ENCODE assay signal across 9 mouse cellular contexts in genomic region chr11:72314151-72314895, GRCm38 (mm10). TPM values are rescaled to one million over a fixed set of nuclear protein-coding genes. Genes with fewer than 3 reads are reported as not detected.
DNase-seq lines count a peak whose midpoint lies in the region; ATAC-seq lines count a peak whose summit lies in the region.
"Had no signal": no experiment of that assay in that cellular context is flagged by ENCODE, and none has a peak within 500 bp of the region (broad histone marks: within the 10 kb centered on the region; RNA-seq: fewer than 3 reads in every experiment).

Gene Fbxo39, plus strand, starts transcription at chr11:72314444.

- H3K4me1 ChIP-seq in embryonic facial prominence, embryonic 10.5 days, result peaks cover 5% of the 10 kb centered on the region
- peaks cover 6% of the 10 kb centered on the region for H3K4me1 ChIP-seq in hindbrain, embryonic 13.5 days (replicated peaks)
- H3K4me1 ChIP-seq in midbrain, embryonic 15.5 days, result no peaks in the 10 kb centered on the region

- peak; percentile 24 to 40 for DNase-seq in layer of hippocampus, adult 18-20 months (ENCODE audit: low spot score in 2 of 2)
- DNase-seq in layer of hippocampus, postnatal 25 days (ENCODE audit: extremely low spot score in 1 of 2, low spot score in 1 of 2), result no peak
- DNase-seq in embryonic facial prominence, embryonic 10.5 days (ENCODE audit: low spot score), result peak; percentile 31
- DNase-seq in gastrocnemius, postnatal 36 days, result no peak
- DNase-seq in adrenal gland, adult 18-20 months (ENCODE audit: low spot score in 2 of 2), result no peak
- DNase-seq in thymus, postnatal 25 days, result no peak

- H3K36me3 ChIP-seq in embryonic facial prominence, embryonic 10.5 days (replicated peaks), result no peaks in the 10 kb centered on the region
- no peaks in the 10 kb centered on the region for H3K36me3 ChIP-seq in hindbrain, embryonic 13.5 days
- no peaks in the 10 kb centered on the region for H3K36me3 ChIP-seq in midbrain, embryonic 15.5 days (replicated peaks)

- H3K9me3 ChIP-seq in embryonic facial prominence, embryonic 10.5 days, result no peaks in the 10 kb centered on the region
- H3K9me3 ChIP-seq in hindbrain, embryonic 13.5 days, result no peaks in the 10 kb centered on the region
- no peaks in the 10 kb centered on the region for H3K9me3 ChIP-seq in midbrain, embryonic 15.5 days

- peaks cover 41% of the 10 kb centered on the region for H3K27me3 ChIP-seq in embryonic facial prominence, embryonic 10.5 days (replicated peaks; ENCODE audit: low read depth, poor library complexity, severe bottlenecking)
- peaks cover 45% of the 10 kb centered on the region for H3K27me3 ChIP-seq in hindbrain, embryonic 13.5 days
- H3K27me3 ChIP-seq in midbrain, embryonic 15.5 days (replicated peaks), result peaks cover 21% of the 10 kb centered on the region

- H3K4me3 ChIP-seq in embryonic facial prominence, embryonic 10.5 days, result peak within 1 kb of the TSS; percentile 51
- peak within 1 kb of the TSS; percentile 37 for H3K4me3 ChIP-seq in hindbrain, embryonic 13.5 days
- H3K4me3 ChIP-seq in midbrain, embryonic 15.5 days, result peak within 1 kb of the TSS; percentile 25

- H3K4me2 ChIP-seq in hindbrain, embryonic 13.5 days, result peak within 1 kb of the TSS; percentile 63
- peak within 1 kb of the TSS; percentile 49 for H3K4me2 ChIP-seq in midbrain, embryonic 15.5 days

- H3K9ac ChIP-seq in hindbrain, embryonic 13.5 days, result peak within 1 kb of the TSS; percentile 67
- H3K9ac ChIP-seq in midbrain, embryonic 15.5 days, result no peak within 1 kb of the TSS
- H3K9ac ChIP-seq: liver, embryonic 14.5 days had no signal

- H3K27ac ChIP-seq in embryonic facial prominence, embryonic 10.5 days (replicated peaks), result no peak within 1 kb of the TSS
- H3K27ac ChIP-seq in hindbrain, embryonic 13.5 days, result no peak within 1 kb of the TSS
- no peak within 1 kb of the TSS for H3K27ac ChIP-seq in midbrain, embryonic 15.5 days
- H3K27ac ChIP-seq: liver, embryonic 14.5 days had no signal

- no peak for ATAC-seq in hindbrain, embryonic 13.5 days (ENCODE audit: low FRiP score)
- no peak for ATAC-seq in midbrain, embryonic 15.5 days (replicated peaks)

- WGBS in embryonic facial prominence, embryonic 10.5 days, result 13% methylated on average over 42 of the region's 42 CpGs
- 13% methylated on average over 42 of the region's 42 CpGs for WGBS in hindbrain, embryonic 13.5 days
- 13% methylated on average over 41 of the region's 42 CpGs for WGBS in midbrain, embryonic 15.5 days

- intact Hi-C loops in gastrocnemius, postnatal 36 days (cut with DNase I), result no loop called here

RNA-seq across cellular contexts. Expression of gene Fbxo39, which starts in this region (rescaled TPM):
- not detected for total RNA-seq in layer of hippocampus, adult 18-20 months (2021)
- total RNA-seq in layer of hippocampus, postnatal 25 days (2021), result not detected
- polyA plus RNA-seq in embryonic facial prominence, embryonic 10.5 days (2016; fragmentation: Nextera tagmentation; extraction: Ambion mirVana), result not detected in 2 replicates
- polyA plus RNA-seq in hindbrain, embryonic 13.5 days (2015; fragmentation: Nextera tagmentation; extraction: Ambion mirVana), result not detected in 2 replicates
- not detected in 2 replicates for polyA plus RNA-seq in midbrain, embryonic 15.5 days (2015; fragmentation: Nextera tagmentation; extraction: Ambion mirVana)
- total RNA-seq in gastrocnemius, postnatal 36 days (2021), result not detected
- total RNA-seq in adrenal gland, adult 18-20 months (2021), result not detected
- polyA plus RNA-seq: liver, embryonic 14.5 days had no signal

Comparison
In these comparisons a context has a peak if more than half of its experiments do, and no peak if none do; other contexts are left out.
1. Peak in DNase-seq in layer of hippocampus, adult 18-20 months; RNA of the gene not detected or under 1 TPM.
2. Peak in DNase-seq and H3K4me3 ChIP-seq in embryonic facial prominence, embryonic 10.5 days; RNA of the gene not detected or under 1 TPM.